Mouse (Mus musculus) layer of hippocampus, adult 11-12 months (tissue): ENCODE measurements around the gene Bsdc1.
"Not testable (repeated sequence)": the region's sequence is repeated elsewhere in the genome, so short reads cannot be mapped to it uniquely, and the experiment has no call there.

Experiments
- DNase-seq: peaks from one replicate; pipeline ENCODE4 v3.0.0; 2022; ENCODE audit warnings: low spot score

Bsdc1 gene

GRCm38 (mm10) chr4:129513086-129513767 lies 51.8 kb downstream of the Bsdc1 start, which contains the start of gene Marcksl1:
Gene Marcksl1 (plus strand): TSS chr4:129513581.
- peak; percentile 82 for DNase-seq

- no peak for DNase-seq
Observed at GRCm38 (mm10) chr4:129513891-129514290, 52.5 kb downstream of the Bsdc1 start.

GRCm38 (mm10) chr4:129514300-129514898 lies 53.0 kb downstream of the Bsdc1 start:
- peak; percentile 45 for DNase-seq

- no peak for DNase-seq
Observed at GRCm38 (mm10) chr4:129516925-129517324, 55.5 kb downstream of the Bsdc1 start.

GRCm38 (mm10) chr4:129518519-129518918 lies 57.1 kb downstream of the Bsdc1 start:
- DNase-seq = no peak

GRCm38 (mm10) chr4:129525338-129525737 lies 64.0 kb downstream of the Bsdc1 start:
- DNase-seq = no peak

- DNase-seq = no peak
Observed at GRCm38 (mm10) chr4:129525889-129526288, 64.5 kb downstream of the Bsdc1 start.

- DNase-seq = not testable (repeated sequence)
Observed at GRCm38 (mm10) chr4:129528901-129529300, 67.5 kb downstream of the Bsdc1 start.
